Mouse (Mus musculus) spleen, adult 2 months (tissue): ENCODE measurements around the gene Lin28a. TPM values are rescaled to one million over a fixed set of nuclear protein-coding genes. Genes with fewer than 3 reads are reported as not detected.
A peak's percentile ranks its signal among the peaks of the same experiment; 100 is the strongest.

Experiments used
- DNase-seq, 2 experiments: peaks; one replicate each; pipeline versions ENCODE4 v3.0.0 to v3.0.0-alpha.2; 2012 to 2021; ENCODE audit warnings: low spot score in 2 of 2, low read depth in 1 of 2
- H3K27ac ChIP-seq: fragments of 200-500 bp; 2 replicates; pipeline ENCODE4 v1.5.1; 2012; ENCODE audit warnings: low read length, inconsistent platforms; ENCODE audit not compliant: insufficient read depth
- H3K27me3 ChIP-seq: fragments of 200-500 bp; 2 replicates; pipeline ENCODE4 v1.6.1; 2012; ENCODE audit warnings: mild to moderate bottlenecking, moderate library complexity, low read length, inconsistent platforms; ENCODE audit not compliant: control insufficient read depth, insufficient read depth
- H3K36me3 ChIP-seq: fragments of 200-500 bp; 2 replicates; pipeline ENCODE4 v1.6.1; 2012; ENCODE audit warnings: mild to moderate bottlenecking, low read length, inconsistent platforms; ENCODE audit not compliant: control insufficient read depth, insufficient read depth
- H3K4me1 ChIP-seq: fragments of 200-500 bp; 2 replicates; pipeline ENCODE4 v1.6.1; 2011; ENCODE audit warnings: inconsistent platforms; ENCODE audit not compliant: control insufficient read depth, insufficient read depth, insufficient read length
- H3K4me3 ChIP-seq: fragments of 200-500 bp; 2 replicates; pipeline ENCODE4 v1.5.1; 2011; ENCODE audit warnings: mild to moderate bottlenecking, inconsistent platforms; ENCODE audit not compliant: insufficient read depth, insufficient read length; ENCODE audit errors: extremely low read depth
- CTCF ChIP-seq: fragments of 200-500 bp; IDR thresholded peaks from 2 replicates; pipeline ENCODE4 v1.5.1; 2011; ENCODE audit warnings: mild to moderate bottlenecking, inconsistent platforms; ENCODE audit not compliant: insufficient read depth, insufficient read length, insufficient replicate concordance; ENCODE audit errors: extremely low read depth
- POLR2A ChIP-seq: fragments of 200-500 bp; IDR thresholded peaks from 2 replicates; pipeline ENCODE4 v1.6.1; 2011; ENCODE audit warnings: low read depth, low read length, inconsistent platforms
- WGBS: fragments of 180-500 bp; shearing (Covaris S2); methylation state at CpG from one replicate; pipeline ENCODE4 v1.1.7; 2018; 5-methylcytosine and 5-hydroxymethylcytosine counted together
- polyA plus RNA-seq: library from polyadenylated mRNA; depleted of rRNA; stranded (reverse); fragments of >200 nt; gene quantifications from 2 replicates; pipeline ENCODE4 v1.2.3, GENCODE M21; 2012

Gene Lin28a
- polyA plus RNA-seq, 1 experiment, result 0.11 TPM

DNA sequence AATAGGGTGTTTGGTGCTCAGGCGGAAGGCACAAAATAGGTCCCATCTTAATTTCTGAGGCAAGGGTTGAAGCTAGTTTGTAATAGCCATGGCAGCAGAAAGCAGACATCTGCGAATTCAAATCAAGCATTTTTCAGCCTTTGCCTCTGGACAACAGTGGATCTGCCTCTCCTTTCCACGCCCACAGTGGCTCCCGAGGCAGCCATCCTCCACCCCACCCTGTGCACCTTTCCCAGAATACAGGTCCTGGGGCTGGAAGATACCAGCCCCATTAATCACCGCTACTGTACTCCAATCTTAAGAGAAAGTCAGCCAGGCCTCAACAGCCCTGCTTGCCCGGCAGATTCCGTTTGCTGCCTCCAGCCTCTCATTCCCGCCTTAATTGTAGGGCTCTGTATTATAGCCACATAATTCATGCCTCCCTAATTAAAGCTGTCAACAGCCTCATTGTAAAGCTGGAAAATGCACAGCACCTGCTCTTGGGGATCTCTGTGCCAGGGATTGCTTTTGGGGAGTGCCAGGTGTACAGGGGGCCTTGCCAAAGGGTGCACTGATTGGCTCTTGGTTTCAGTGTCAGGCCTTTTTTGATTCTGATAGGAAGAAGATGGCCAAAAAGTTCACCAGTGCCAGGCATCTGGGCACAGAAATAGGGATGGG, 49.4 kb downstream of the Lin28a start:
- Histone ChIP-seq H3K4me1 (peaks cover 7% of the 10 kb centered on the region; the same call in 1 of the 2 replicates), H3K4me3 (no peak overlapping the region), H3K27me3 (no peaks in the 10 kb centered on the region), H3K27ac (no peak overlapping the region), H3K36me3 (peaks cover 10% of the 10 kb centered on the region)
- WGBS, result 90% methylated on average over 8 of the region's 8 CpGs
- DNase-seq, result no peak
- TF ChIP-seq POLR2A (no peak), CTCF (no peak)

GRCm38 (mm10) chr4:133968150-133968921, 50.3 kb downstream of the Lin28a start, which contains the start of gene Hmgn2:
Gene Hmgn2, minus strand, starts transcription at chr4:133968650.
- DNase-seq, result peak; percentile 12 to 33
- WGBS, result under 1% methylated on average over 42 of the region's 42 CpGs
- H3K27me3 ChIP-seq, result no peaks in the 10 kb centered on the region
- TF ChIP-seq POLR2A, result no peak
- TF ChIP-seq CTCF, result no peak
- peak within 1 kb of the TSS; percentile 94 for H3K4me3 ChIP-seq
- peak within 1 kb of the TSS; percentile 95 for H3K27ac ChIP-seq
- H3K4me1 ChIP-seq, result peaks cover 7% of the 10 kb centered on the region; the same call in 1 of the 2 replicates
- peaks cover 14% of the 10 kb centered on the region for H3K36me3 ChIP-seq

- peaks cover 14% of the 10 kb centered on the region for H3K36me3 ChIP-seq
- DNase-seq, result peak; percentile 71 to 85
- H3K4me1 ChIP-seq, result peaks cover 7% of the 10 kb centered on the region; the same call in 1 of the 2 replicates
- peak overlapping the region; percentile 94 for H3K4me3 ChIP-seq
- H3K27me3 ChIP-seq, result no peaks in the 10 kb centered on the region
- peak overlapping the region; percentile 95 for H3K27ac ChIP-seq
- no peak for TF ChIP-seq POLR2A
- no peak for TF ChIP-seq CTCF
- 1% methylated on average over 29 of the region's 29 CpGs for WGBS
These were observed 50.8 kb downstream of the Lin28a start for GRCm38 (mm10) chr4:133967866-133968149.

DNA sequence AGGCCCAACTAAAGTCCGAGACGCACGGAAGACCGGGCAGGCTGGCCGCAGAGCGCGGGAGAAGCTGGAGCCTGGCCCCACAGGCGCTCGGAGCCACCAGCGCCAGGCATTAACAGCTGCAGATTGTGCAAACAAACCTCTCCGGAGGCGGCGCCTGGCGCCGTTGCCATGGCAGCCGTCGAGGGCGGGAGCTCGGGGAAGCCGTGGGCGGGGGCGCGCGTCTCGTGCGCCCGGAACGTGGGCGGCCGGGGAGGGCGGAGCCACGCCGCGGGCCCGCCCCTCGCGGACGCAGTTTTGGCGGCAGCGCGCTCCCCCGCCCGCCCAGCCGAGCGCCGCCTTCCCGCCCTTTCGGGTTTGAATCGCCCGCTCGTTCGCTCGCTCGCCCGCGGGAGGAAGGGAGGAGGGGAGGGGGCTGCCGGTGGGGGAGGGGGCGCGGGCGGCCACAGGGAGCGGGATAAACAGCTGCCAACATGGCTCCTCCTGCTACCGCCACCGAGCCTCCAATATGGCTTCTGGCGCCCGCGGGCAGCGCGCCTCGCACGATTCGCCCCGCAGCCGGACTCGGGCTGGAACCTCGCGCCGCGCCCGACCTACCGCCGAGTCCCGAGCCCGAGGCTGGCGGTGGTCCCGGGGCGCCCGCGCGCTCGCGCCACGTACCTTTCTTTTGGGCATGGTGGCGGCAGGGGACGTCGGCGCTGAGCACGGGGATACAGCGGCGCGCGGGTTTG, 51.3 kb downstream of the Lin28a start:
- Histone ChIP-seq H3K4me3 (peak overlapping the region; percentile 94), H3K4me1 (peaks cover 7% of the 10 kb centered on the region; the same call in 1 of the 2 replicates), H3K27ac (peak overlapping the region; percentile 95), H3K27me3 (no peaks in the 10 kb centered on the region), H3K36me3 (peaks cover 14% of the 10 kb centered on the region)
- DNase-seq, result peak; percentile 88 to 97
- WGBS, result under 1% methylated on average over 101 of the region's 101 CpGs
- no peak for TF ChIP-seq CTCF
- TF ChIP-seq POLR2A, result no peak; the same call in 1 of the 2 replicates

DNA sequence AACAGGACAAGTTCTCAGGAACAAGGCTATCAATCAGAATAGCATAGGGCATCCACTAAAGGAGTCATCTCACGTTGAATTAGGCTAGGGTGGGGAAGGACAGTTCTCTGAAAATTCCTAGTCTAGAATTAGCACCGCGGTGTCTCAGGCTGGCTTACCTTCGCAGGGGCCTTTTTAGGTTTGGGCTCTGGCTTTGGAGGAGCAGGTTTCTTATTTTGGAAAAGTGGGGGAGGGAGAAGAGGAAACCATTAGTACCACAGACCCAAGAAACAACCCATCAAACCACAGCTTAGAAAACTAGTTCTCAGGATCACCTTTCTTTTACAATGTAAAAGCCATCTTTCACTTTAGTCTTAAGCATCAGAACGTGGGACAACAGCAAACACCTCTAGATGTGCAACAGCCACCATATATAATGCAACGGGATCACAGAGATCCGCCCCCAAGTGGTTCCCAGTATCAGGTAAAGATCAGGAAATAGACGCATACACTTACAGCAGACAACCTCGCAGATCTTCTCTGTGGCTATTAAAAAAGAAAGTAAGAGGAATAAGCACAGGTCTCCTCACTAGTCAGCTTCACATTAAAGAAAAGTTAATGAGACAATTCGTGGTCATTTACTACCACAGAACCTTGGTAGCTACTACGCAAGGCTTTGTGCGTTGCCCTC, 52.2 kb downstream of the Lin28a start:
- peak overlapping the region; percentile 63 for H3K4me3 ChIP-seq
- no peaks in the 10 kb centered on the region for H3K27me3 ChIP-seq
- WGBS, result 31% methylated on average over 12 of the region's 12 CpGs
- H3K36me3 ChIP-seq, result peaks cover 13% of the 10 kb centered on the region
- TF ChIP-seq POLR2A (no peak), CTCF (no peak)
- DNase-seq, result no peak
- no peak overlapping the region; the same call in 1 of the 2 replicates for H3K27ac ChIP-seq
- H3K4me1 ChIP-seq, result peaks cover 7% of the 10 kb centered on the region; the same call in 1 of the 2 replicates

DNA sequence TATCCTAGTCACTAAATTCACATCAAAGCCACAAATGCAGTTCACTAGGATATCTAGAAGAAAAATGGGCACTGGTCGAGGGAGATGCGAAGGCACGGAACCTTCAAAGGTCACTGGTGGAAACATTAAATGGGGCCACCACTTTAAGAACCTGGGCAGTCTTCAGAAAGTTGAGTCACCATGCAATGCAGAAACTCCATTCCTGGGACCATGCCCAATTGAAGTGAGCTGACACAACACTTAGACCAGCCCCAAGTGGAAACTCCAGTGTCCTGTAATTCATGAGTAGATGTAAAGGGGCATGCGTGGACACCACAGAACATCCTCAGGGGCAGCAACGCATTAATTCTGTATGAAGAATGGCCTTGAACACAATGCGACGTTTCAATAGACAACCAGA, 56.1 kb downstream of the Lin28a start:
- 0 out of 2 replicates have a peak, but pooled peaks cover 3% of the 10 kb centered on the region for H3K4me1 ChIP-seq
- no peak for TF ChIP-seq POLR2A
- TF ChIP-seq CTCF, result no peak
- H3K27me3 ChIP-seq, result no peaks in the 10 kb centered on the region
- H3K4me3 ChIP-seq, result no peak overlapping the region
- H3K27ac ChIP-seq, result no peak overlapping the region
- no peak for DNase-seq
- WGBS, result 96% methylated on average over 7 of the region's 7 CpGs
- peaks cover 13% of the 10 kb centered on the region for H3K36me3 ChIP-seq
